Mouse (Mus musculus): ENCODE results near the gene Olfr721-ps1. TPM values are rescaled to one million over a fixed set of nuclear protein-coding genes. Genes with fewer than 3 reads are reported as not detected.

Olfr721-ps1 gene
- polyA plus RNA-seq (2017; shearing (Covaris generic)): not detected

GRCm38 (mm10) chr14:14400998-14401397 lies at the start of gene Olfr721-ps1:
Gene Olfr721-ps1 (plus strand): TSS chr14:14401298.

Other genes starting within 250 kb of the Olfr721-ps1 start
- gene Olfr720, start 214.5 kb upstream of the Olfr721-ps1 start, polyA plus RNA-seq (2017; shearing (Covaris generic)): not detected
- not detected for gene Olfr31, start 78.5 kb upstream of the Olfr721-ps1 start, polyA plus RNA-seq (2017; shearing (Covaris generic))
- 3.8 TPM for gene Il3ra, start 55.0 kb upstream of the Olfr721-ps1 start, polyA plus RNA-seq (2017; shearing (Covaris generic))